Mouse (Mus musculus) limb, embryonic 10.5 days (tissue): ENCODE measurements around the gene Usp45. TPM values are rescaled to one million over a fixed set of nuclear protein-coding genes. Genes with fewer than 3 reads are reported as not detected.

ENCODE experiments used
- DNase-seq: peaks from one replicate; pipeline ENCODE4 v3.0.0-alpha.2; 2017; ENCODE audit warnings: low spot score
- H3K27ac ChIP-seq: fragments of 300-500 bp; sonication (generic); 2 replicates; pipeline ENCODE4 v1.5.1; 2016; ENCODE audit warnings: mild to moderate bottlenecking
- H3K27me3 ChIP-seq: fragments of 300-500 bp; sonication (generic); 2 replicates; pipeline ENCODE4 v1.6.1; 2016; ENCODE audit warnings: low read depth, mild to moderate bottlenecking; ENCODE audit not compliant: poor library complexity, severe bottlenecking
- H3K36me3 ChIP-seq: fragments of 300-500 bp; sonication (generic); 2 replicates; pipeline ENCODE4 v1.6.1; 2016; ENCODE audit warnings: mild to moderate bottlenecking, moderate library complexity
- H3K4me1 ChIP-seq: fragments of 300-500 bp; sonication (generic); 2 replicates; pipeline ENCODE4 v1.6.1; 2016
- H3K4me3 ChIP-seq: fragments of 300-500 bp; sonication (generic); 2 replicates; pipeline ENCODE4 v1.5.1; 2016; ENCODE audit warnings: mild to moderate bottlenecking, moderate library complexity
- H3K9me3 ChIP-seq: fragments of 300-500 bp; sonication (generic); replicated peaks from 2 replicates; pipeline ENCODE4 v1.6.1; 2016; ENCODE audit warnings: mild to moderate bottlenecking
- WGBS: fragments of 180-500 bp; shearing (Covaris S2); methylation state at CpG from one replicate; pipeline ENCODE4 v1.1.7; 2016; 5-methylcytosine and 5-hydroxymethylcytosine counted together
- polyA plus RNA-seq: library from polyadenylated mRNA; unstranded; fragments of >200 nt; fragmentation: Nextera tagmentation; extraction: Ambion mirVana; gene quantifications from 2 replicates; pipeline ENCODE4 v1.2.1, GENCODE M21; 2016

Gene Usp45
- polyA plus RNA-seq, 1 experiment from 2014 or later = 12.4 TPM

DNA sequence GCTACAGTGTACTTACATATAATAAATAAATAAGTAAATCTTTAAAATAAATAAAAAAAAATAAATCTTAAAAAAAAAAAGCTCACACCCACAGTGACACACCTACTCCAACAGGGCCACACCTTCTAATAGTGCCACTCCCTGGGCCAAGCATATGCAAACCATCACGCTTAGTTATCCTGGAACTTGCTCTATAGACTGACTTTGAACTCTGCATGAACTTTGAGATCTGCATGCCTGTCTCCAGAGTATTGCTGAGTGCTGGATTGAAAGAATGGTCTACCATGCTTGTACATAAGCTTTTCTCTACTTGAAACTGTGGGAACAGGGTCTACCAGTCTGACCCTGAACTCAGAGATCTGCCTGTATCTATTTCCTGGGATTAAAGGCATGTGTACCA is 4.1 kb downstream of the Usp45 start:
- Histone ChIP-seq H3K36me3 (no peaks in the 10 kb centered on the region), H3K27me3 (no peaks in the 10 kb centered on the region), H3K27ac (no peak overlapping the region), H3K4me3 (no peak overlapping the region), H3K4me1 (peaks cover 9% of the 10 kb centered on the region), H3K9me3 (no peaks in the 10 kb centered on the region)
- 91% methylated on average over 1 of the region's 1 CpGs for WGBS
- no peak for DNase-seq

DNA sequence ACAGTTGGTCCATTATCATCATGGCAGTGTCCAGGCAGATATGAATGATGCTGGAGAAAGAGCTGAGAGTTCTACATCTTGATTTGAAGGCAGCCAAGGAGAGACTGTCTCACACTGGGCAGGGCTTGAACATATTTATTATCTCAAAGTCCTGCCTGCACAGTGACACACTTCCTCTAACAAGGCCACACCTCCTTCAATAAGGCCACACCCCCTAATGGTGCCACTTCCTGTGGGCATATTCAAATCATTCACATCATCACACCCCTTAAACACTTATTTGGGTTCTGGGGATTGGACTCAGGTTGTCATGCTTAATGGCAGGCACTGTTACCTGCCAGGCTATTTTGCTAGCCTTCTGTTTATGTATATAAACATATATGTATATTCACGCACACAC is 5.3 kb downstream of the Usp45 start:
- Histone ChIP-seq H3K4me3 (no peak overlapping the region), H3K27ac (no peak overlapping the region), H3K9me3 (no peaks in the 10 kb centered on the region), H3K4me1 (peaks cover 7% of the 10 kb centered on the region), H3K27me3 (no peaks in the 10 kb centered on the region), H3K36me3 (no peaks in the 10 kb centered on the region)
- 100% methylated on average over 1 of the region's 1 CpGs for WGBS
- DNase-seq = no peak

DNA sequence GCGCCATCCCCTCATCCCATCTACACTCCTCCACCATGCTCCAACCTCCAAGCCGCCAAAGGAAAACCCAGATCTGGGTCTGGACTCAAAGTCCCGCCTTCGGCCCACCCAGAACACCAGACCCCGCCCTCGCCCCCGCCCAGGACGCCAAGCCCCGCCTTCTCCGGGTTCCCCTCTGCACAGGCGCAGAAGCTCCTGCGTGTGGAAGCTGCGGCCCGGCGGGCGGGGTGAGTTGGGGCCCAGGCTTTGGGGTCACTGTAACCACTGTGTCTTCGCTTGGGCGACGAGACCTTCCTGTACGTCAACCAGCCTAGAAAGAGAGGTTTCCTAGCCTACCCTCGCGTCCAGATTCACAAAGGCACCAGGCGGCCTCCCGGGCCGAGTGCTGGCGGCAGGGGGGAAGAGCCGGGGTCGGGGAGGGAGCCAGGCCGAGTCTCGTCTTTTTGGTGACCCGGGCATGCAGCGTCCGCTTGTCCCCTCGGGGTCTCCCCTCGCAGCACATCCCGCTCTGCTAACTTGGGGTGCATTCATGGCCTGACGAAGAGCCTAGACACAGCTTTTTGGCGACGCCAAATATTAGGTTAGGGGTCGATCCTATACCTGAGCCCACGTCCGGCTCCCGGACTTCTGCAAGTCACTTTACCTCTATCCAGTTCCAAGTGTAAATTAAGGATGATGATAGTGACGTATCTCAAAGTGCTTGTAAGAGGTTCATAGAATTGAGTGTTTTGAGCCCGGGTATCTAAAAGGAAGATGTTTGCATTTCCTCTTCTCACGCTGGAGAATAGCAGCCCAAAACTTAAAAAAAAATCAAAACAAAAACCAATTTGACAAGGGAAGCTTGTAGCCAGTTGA is 9.4 kb downstream of the Usp45 start:
- Histone ChIP-seq H3K27ac (peak overlapping the region; percentile 95), H3K9me3 (no peaks in the 10 kb centered on the region)
- WGBS = under 1% methylated on average over 46 of the region's 46 CpGs

DNA sequence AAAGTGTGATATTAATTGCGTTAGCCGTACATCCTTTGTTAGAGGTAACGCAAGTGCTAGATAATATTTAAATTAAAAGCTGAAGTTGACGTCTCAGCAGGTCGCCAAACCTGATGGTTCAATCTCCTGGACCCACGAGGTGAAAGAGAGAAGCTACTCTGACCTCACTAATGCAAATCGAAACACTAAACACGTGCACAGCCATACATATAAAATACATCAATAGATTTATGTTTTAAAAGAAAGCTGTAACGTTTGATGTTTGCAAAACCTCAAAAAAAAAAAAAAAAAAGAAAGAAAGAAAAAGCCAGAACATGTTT is 9.9 kb downstream of the Usp45 start:
- WGBS = 16% methylated on average over 9 of the region's 9 CpGs
- Histone ChIP-seq H3K9me3 (no peaks in the 10 kb centered on the region), H3K27ac (no peak overlapping the region), H3K4me3 (peak overlapping the region; percentile 90), H3K36me3 (peaks cover 18% of the 10 kb centered on the region), H3K4me1 (peaks cover 9% of the 10 kb centered on the region), H3K27me3 (no peaks in the 10 kb centered on the region)
- no peak for DNase-seq

More for the DNA sequence above, 9.4 kb downstream of the Usp45 start:
- Histone ChIP-seq H3K27me3 (no peaks in the 10 kb centered on the region), H3K36me3 (peaks cover 12% of the 10 kb centered on the region), H3K4me1 (peaks cover 9% of the 10 kb centered on the region), H3K4me3 (peak overlapping the region; percentile 90)
- peak; percentile 97 for DNase-seq

DNA sequence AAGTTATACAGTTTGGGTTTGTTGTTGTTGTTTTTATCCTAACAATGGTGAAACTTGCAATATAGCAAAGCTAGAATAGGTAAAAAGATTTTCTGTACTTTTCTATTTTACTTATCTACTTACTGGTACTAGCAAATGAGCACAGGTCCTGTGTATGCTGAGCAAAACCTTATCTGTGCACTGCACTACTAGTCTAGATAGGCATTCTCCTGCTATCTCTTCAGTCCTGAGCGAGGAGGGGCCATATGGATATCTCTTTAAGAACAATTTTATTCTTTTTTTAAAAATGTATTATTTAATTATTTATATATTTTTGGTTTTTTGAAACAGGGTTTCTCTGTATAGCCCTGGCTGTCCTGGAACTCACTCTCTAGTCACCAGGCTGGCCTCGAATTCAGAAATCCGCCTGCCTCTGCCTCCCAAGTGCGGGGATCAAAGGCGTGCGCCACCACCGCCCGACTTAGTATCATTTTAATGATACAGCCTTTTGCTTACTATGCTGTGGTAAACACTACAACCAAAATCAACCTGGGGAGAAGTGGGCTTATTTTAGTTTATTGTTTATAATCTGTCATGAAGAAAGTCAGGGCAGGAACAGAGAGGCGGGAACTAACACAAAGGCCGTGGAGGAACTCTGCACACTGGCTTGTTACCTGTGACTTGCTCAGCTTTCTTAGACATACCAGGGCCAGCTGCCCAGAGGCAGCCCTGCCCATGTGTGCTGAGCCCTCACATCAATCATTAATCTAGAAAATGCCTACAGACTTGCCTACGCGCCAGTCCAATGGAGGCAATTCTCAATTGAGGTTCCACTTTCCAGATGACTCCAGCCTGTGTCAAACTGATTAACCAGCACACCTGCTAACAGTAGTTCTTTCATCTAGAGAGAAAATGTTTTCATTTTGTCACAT is 14.1 kb downstream of the Usp45 start:
- Histone ChIP-seq H3K4me1 (peaks cover 5% of the 10 kb centered on the region; the same call in 1 of the 2 replicates), H3K27ac (no peak overlapping the region), H3K36me3 (peaks cover 57% of the 10 kb centered on the region), H3K27me3 (no peaks in the 10 kb centered on the region), H3K4me3 (no peak overlapping the region), H3K9me3 (no peaks in the 10 kb centered on the region)
- 96% methylated on average over 12 of the region's 12 CpGs for WGBS
- DNase-seq = no peak

DNA sequence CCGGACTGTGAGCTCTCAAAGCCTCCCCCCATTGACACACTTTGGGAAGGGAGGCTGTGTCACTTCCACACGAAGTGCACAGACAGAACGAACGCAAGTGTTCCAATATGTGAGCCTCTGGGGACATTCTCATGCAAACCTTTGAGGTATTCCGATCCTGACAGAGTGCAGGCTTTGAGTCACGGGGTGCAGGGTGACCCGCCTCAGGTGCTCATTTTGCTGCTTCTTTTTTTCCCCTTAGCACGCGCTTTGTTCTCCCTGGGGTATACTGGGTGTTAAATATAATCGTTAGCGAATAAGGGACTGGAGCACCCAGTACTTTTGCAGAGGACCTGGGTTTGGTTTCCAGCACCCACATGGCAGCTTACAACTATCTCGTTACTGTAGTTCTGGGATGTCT is 19.3 kb downstream of the Usp45 start:
- DNase-seq = no peak
- WGBS = 96% methylated on average over 12 of the region's 12 CpGs
- Histone ChIP-seq H3K27me3 (no peaks in the 10 kb centered on the region), H3K4me1 (no peaks in the 10 kb centered on the region), H3K36me3 (peaks cover 80% of the 10 kb centered on the region), H3K27ac (no peak overlapping the region), H3K4me3 (no peak overlapping the region), H3K9me3 (no peaks in the 10 kb centered on the region)

DNA sequence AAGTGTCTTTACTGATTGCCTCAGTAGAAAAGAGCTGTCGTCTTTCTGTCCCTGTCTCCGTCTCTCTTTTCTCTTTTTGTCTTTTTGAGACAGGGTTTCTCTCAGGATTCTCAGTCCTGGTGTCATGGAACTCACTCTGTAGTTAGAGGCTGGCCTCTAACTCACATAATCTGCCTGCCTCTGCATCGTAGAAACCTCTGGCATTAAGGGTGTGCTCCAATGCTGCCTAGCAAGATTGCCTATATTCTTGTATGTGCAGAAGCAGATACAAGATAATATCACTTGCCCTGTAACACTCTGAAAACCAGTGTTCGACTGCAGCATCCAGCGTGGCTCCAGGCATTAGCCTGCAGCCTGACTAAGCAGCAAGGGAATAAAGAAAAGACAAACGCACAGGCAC is 21.9 kb downstream of the Usp45 start:
- DNase-seq = no peak
- Histone ChIP-seq H3K9me3 (no peaks in the 10 kb centered on the region), H3K36me3 (peaks cover 66% of the 10 kb centered on the region), H3K4me3 (no peak overlapping the region), H3K4me1 (no peaks in the 10 kb centered on the region), H3K27me3 (no peaks in the 10 kb centered on the region), H3K27ac (no peak overlapping the region)
- 95% methylated on average over 6 of the region's 6 CpGs for WGBS

DNA sequence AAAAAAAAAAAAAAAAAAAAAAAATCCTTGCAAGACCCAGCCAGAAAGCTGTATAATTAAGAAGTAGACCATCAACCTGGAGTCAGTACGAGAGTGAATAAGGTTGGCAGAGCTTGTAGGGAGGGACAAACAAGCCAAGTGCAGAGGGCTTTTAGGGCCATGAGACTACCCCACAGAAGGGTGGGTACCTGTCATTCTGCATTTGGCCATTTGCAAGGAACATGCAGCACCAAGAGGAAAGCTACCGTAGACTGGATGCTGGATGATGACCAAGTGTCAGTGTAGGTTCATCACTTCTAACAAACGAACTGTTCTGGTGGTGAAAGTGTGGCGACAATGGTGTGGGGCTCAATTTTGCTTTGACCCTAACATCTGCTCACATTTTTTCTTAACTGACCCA is 22.9 kb downstream of the Usp45 start:
- WGBS = 90% methylated on average over 4 of the region's 4 CpGs
- H3K27ac ChIP-seq = no peak overlapping the region
- peaks cover 57% of the 10 kb centered on the region for H3K36me3 ChIP-seq
- H3K27me3 ChIP-seq = no peaks in the 10 kb centered on the region
- no peaks in the 10 kb centered on the region for H3K4me1 ChIP-seq
- no peak for DNase-seq
- no peaks in the 10 kb centered on the region for H3K9me3 ChIP-seq
- H3K4me3 ChIP-seq = no peak overlapping the region

DNA sequence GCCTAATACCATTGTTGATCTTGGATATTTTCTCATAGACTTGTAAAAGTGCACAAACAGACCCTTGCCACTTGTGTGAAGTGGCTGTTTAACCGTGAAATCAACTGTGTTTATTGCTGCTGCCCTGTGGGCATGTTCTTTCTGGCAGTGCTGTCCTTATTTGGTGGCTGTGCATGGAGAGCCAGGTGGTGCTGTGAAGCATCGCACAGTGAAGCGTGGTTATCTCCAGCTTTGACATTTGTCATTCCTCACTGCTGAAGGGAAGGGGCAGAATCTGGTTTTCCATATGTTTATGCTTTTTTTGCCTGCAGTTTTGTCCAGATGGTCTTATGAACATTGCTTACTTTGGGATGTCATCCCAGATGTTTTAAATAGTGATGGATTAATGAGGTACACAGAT is 26.7 kb downstream of the Usp45 start:
- no peak overlapping the region for H3K4me3 ChIP-seq
- H3K27ac ChIP-seq = no peak overlapping the region
- H3K27me3 ChIP-seq = no peaks in the 10 kb centered on the region
- no peaks in the 10 kb centered on the region for H3K4me1 ChIP-seq
- no peaks in the 10 kb centered on the region for H3K9me3 ChIP-seq
- no peak for DNase-seq
- WGBS = 73% methylated on average over 3 of the region's 3 CpGs
- peaks cover 40% of the 10 kb centered on the region for H3K36me3 ChIP-seq

DNA sequence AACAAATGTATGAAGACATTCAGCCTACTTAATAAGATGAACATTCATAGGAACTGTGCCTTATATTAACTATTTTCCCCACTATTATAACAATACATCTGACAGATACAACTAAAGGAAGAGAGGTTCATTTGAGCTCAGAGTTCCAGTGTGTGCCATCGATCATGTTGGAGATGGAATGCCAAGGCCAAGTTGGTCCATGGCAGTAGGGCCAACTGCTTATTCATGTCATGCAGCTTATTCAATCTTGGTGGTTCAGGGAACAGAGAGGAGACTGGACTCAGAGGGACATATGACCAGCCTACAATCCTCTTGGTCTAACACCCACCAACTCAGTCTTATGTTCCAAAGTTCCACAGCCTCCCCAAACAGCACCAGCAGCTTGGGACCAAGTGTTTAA is 34.1 kb downstream of the Usp45 start:
- Histone ChIP-seq H3K4me3 (no peak overlapping the region), H3K9me3 (no peaks in the 10 kb centered on the region), H3K4me1 (no peaks in the 10 kb centered on the region), H3K36me3 (peaks cover 68% of the 10 kb centered on the region), H3K27me3 (no peaks in the 10 kb centered on the region), H3K27ac (no peak overlapping the region)
- DNase-seq = no peak
- WGBS = 93% methylated on average over 1 of the region's 1 CpGs

DNA sequence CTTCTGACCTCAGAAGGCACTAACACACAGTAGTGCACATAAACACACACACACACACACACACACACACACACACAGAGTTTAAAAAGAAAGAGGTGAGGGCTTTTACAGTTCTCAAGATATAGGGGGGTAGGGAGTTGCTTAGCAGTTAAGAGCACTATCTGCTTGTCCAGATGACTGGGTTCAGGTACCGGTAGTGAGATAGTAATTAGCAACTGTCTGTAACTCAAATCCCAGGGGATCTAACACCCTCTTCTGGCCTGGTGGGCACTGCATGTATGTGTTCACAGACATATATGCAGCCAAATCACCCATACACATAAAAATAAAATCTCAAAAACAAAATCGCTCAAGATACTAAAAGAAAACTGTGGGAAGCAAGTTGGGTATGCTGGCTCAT is 34.7 kb downstream of the Usp45 start:
- WGBS = 89% methylated on average over 2 of the region's 2 CpGs
- Histone ChIP-seq H3K9me3 (no peaks in the 10 kb centered on the region), H3K27me3 (no peaks in the 10 kb centered on the region), H3K4me3 (no peak overlapping the region), H3K4me1 (no peaks in the 10 kb centered on the region), H3K27ac (no peak overlapping the region), H3K36me3 (peaks cover 68% of the 10 kb centered on the region)
- no peak for DNase-seq

DNA sequence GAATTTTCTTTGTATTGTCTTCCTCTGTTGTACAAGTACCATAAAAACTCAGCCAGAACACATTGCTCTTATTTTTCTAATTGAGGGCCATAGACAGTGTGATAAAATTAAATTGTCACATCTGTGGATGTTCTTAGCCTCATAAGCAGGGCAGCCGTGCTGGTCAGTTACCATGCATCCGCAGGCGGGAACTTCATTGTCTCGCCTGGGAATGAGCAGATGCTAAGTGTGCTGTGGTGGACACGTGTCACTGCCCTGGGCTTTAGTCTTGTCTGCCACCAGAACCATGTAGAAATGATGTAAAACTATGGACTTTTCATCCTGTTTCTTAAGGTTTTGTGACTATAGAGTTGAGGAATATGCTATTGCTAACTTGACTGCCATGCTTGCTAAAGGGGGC is 40.2 kb downstream of the Usp45 start:
- H3K36me3 ChIP-seq = peaks cover 58% of the 10 kb centered on the region
- DNase-seq = no peak
- no peak overlapping the region for H3K27ac ChIP-seq
- no peaks in the 10 kb centered on the region for H3K27me3 ChIP-seq
- 83% methylated on average over 5 of the region's 5 CpGs for WGBS
- no peaks in the 10 kb centered on the region for H3K9me3 ChIP-seq
- H3K4me3 ChIP-seq = no peak overlapping the region
- H3K4me1 ChIP-seq = no peaks in the 10 kb centered on the region

DNA sequence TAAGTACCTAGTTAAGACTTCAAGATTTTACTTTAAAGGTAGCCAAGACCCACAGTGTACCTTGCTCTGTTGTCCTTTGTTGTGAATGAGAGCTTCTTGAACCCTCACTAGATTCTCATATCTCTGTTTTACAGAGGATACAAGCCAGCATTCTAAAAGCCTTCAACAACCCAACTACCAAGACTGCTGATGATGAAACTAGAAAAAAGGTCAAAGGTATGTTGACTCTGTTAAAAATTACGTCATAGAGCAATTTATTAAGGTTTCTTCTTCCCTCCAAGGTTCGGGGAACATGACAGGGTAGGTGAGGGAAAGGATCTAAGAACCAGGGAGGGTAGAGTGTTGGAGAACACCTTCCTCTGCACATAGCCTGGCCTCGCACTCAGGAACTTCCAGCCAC is 43.7 kb downstream of the Usp45 start:
- H3K27ac ChIP-seq = no peak overlapping the region
- DNase-seq = no peak
- no peaks in the 10 kb centered on the region for H3K4me1 ChIP-seq
- peaks cover 45% of the 10 kb centered on the region for H3K36me3 ChIP-seq
- no peaks in the 10 kb centered on the region for H3K27me3 ChIP-seq
- no peaks in the 10 kb centered on the region for H3K9me3 ChIP-seq
- no peak overlapping the region for H3K4me3 ChIP-seq
- 92% methylated on average over 3 of the region's 3 CpGs for WGBS
